Mouse (Mus musculus) ES-Bruce4 (cell line): Measurements from ENCODE around the gene Cbl. TPM values are rescaled to one million over a fixed set of nuclear protein-coding genes. Genes with fewer than 3 reads are reported as not detected.

Source experiments
- H3K27ac ChIP-seq: 2 replicates; pipeline ENCODE4 v1.5.1; 2012; ENCODE audit warnings: low read length, inconsistent platforms; ENCODE audit not compliant: insufficient read depth
- H3K27me3 ChIP-seq: 2 replicates; pipeline ENCODE4 v1.6.1; 2012; ENCODE audit warnings: mild to moderate bottlenecking, low read length, inconsistent platforms; ENCODE audit not compliant: control insufficient read depth, poor library complexity, insufficient read depth, severe bottlenecking
- H3K36me3 ChIP-seq: 2 replicates; pipeline ENCODE4 v1.6.1; 2012; ENCODE audit warnings: inconsistent platforms, mild to moderate bottlenecking, low read length, moderate library complexity; ENCODE audit not compliant: control insufficient read depth, poor library complexity, insufficient read depth, severe bottlenecking
- H3K4me1 ChIP-seq: one replicate; pipeline ENCODE4 v1.8.1; 2011; ENCODE audit warnings: low read length; ENCODE audit not compliant: control insufficient read depth, insufficient read depth
- H3K4me3 ChIP-seq: 2 replicates; pipeline ENCODE4 v1.5.1; 2011; ENCODE audit warnings: low read depth, mild to moderate bottlenecking, low read length
- H3K9ac ChIP-seq: 2 replicates; pipeline ENCODE4 v1.6.1; 2012; ENCODE audit warnings: low read depth, mild to moderate bottlenecking, inconsistent platforms; ENCODE audit not compliant: poor library complexity, severe bottlenecking
- H3K9me3 ChIP-seq: replicated peaks from 2 replicates; pipeline ENCODE4 v1.6.1; 2012; ENCODE audit warnings: mild to moderate bottlenecking, low read length, inconsistent platforms; ENCODE audit not compliant: control insufficient read depth, poor library complexity, insufficient read depth, severe bottlenecking
- CTCF ChIP-seq: IDR thresholded peaks from one replicate; pipeline ENCODE4 v1.8.1; 2011; ENCODE audit warnings: low read depth, low read length
- EP300 ChIP-seq: IDR thresholded peaks from 2 replicates; pipeline ENCODE4 v1.6.1; 2011; ENCODE audit warnings: low read depth, low read length; ENCODE audit not compliant: insufficient read depth
- POLR2A ChIP-seq: IDR thresholded peaks from one replicate; pipeline ENCODE4 v1.8.1; 2011; ENCODE audit warnings: low read length; ENCODE audit not compliant: insufficient read depth
- polyA plus RNA-seq: library from polyadenylated mRNA; stranded (reverse); fragments of >200 nt; gene quantifications from 2 replicates; pipeline ENCODE4 v1.2.4, GENCODE M21; 2011; ENCODE audit warnings: low read depth; ENCODE audit not compliant: missing spikeins, insufficient read depth, insufficient read length

The Cbl gene
- polyA plus RNA-seq, 1 experiment, result 58.8 TPM

GRCm38 (mm10) chr9:44254508-44255135 is 20.8 kb upstream of the Cbl start:
- no peak overlapping the region for H3K27ac ChIP-seq

GRCm38 (mm10) chr9:44253441-44253840 is 19.6 kb upstream of the Cbl start:
- Histone ChIP-seq H3K36me3 (no peaks in the 10 kb centered on the region), H3K9me3 (no peaks in the 10 kb centered on the region), H3K27ac (no peak overlapping the region), H3K4me1 (peaks cover 2% of the 10 kb centered on the region), H3K4me3 (no peak overlapping the region), H3K27me3 (no peaks in the 10 kb centered on the region), H3K9ac (no peak overlapping the region)
- TF ChIP-seq POLR2A, result no peak
- no peak for TF ChIP-seq CTCF
- no peak for TF ChIP-seq EP300

More at GRCm38 (mm10) chr9:44254508-44255135, 20.8 kb upstream of the Cbl start:
- Histone ChIP-seq H3K4me1 (peaks cover 2% of the 10 kb centered on the region), H3K36me3 (no peaks in the 10 kb centered on the region), H3K4me3 (no peak overlapping the region), H3K27me3 (no peaks in the 10 kb centered on the region), H3K9me3 (no peaks in the 10 kb centered on the region), H3K9ac (no peak overlapping the region)
- TF ChIP-seq CTCF (no peak), EP300 (no peak), POLR2A (no peak)

- no peaks in the 10 kb centered on the region for H3K27me3 ChIP-seq
- TF ChIP-seq POLR2A (no peak), CTCF (no peak), EP300 (no peak)
- no peaks in the 10 kb centered on the region for H3K36me3 ChIP-seq
- no peak within 1 kb of the TSS for H3K4me3 ChIP-seq
- peaks cover 2% of the 10 kb centered on the region for H3K4me1 ChIP-seq
- no peak within 1 kb of the TSS for H3K9ac ChIP-seq
- no peaks in the 10 kb centered on the region for H3K9me3 ChIP-seq
- no peak within 1 kb of the TSS for H3K27ac ChIP-seq
Measured at GRCm38 (mm10) chr9:44251314-44251713, 17.5 kb upstream of the Cbl start, which contains the start of gene Pdzd3. TSS of gene Pdzd3 (minus strand) at chr9:44251471.

GRCm38 (mm10) chr9:44250445-44250844 is 16.6 kb upstream of the Cbl start:
- no peak overlapping the region for H3K9ac ChIP-seq
- no peak overlapping the region for H3K27ac ChIP-seq
- no peak for TF ChIP-seq EP300
- TF ChIP-seq CTCF, result no peak
- no peak for TF ChIP-seq POLR2A
- H3K36me3 ChIP-seq, result no peaks in the 10 kb centered on the region
- H3K27me3 ChIP-seq, result no peaks in the 10 kb centered on the region
- H3K4me3 ChIP-seq, result no peak overlapping the region
- H3K9me3 ChIP-seq, result no peaks in the 10 kb centered on the region
- peaks cover 2% of the 10 kb centered on the region for H3K4me1 ChIP-seq

GRCm38 (mm10) chr9:44249181-44250146 is 15.6 kb upstream of the Cbl start:
- peaks cover 2% of the 10 kb centered on the region for H3K4me1 ChIP-seq
- no peaks in the 10 kb centered on the region for H3K9me3 ChIP-seq
- H3K4me3 ChIP-seq, result peak overlapping the region; percentile 6; the same call in 1 of the 2 replicates
- no peaks in the 10 kb centered on the region for H3K36me3 ChIP-seq
- TF ChIP-seq EP300 (0 out of 2 replicates have a peak, but pooled peaks have one; percentile 11), POLR2A (no peak), CTCF (peak; percentile 62)
- H3K9ac ChIP-seq, result no peak overlapping the region
- no peaks in the 10 kb centered on the region for H3K27me3 ChIP-seq
- H3K27ac ChIP-seq, result no peak overlapping the region
